Mouse (Mus musculus): ENCODE results near the gene B4galt4. TPM values are rescaled to one million over a fixed set of nuclear protein-coding genes. Genes with fewer than 3 reads are reported as not detected.

Gene B4galt4
- total and polyA plus RNA-seq, 3 experiments, result not detected

DNA sequence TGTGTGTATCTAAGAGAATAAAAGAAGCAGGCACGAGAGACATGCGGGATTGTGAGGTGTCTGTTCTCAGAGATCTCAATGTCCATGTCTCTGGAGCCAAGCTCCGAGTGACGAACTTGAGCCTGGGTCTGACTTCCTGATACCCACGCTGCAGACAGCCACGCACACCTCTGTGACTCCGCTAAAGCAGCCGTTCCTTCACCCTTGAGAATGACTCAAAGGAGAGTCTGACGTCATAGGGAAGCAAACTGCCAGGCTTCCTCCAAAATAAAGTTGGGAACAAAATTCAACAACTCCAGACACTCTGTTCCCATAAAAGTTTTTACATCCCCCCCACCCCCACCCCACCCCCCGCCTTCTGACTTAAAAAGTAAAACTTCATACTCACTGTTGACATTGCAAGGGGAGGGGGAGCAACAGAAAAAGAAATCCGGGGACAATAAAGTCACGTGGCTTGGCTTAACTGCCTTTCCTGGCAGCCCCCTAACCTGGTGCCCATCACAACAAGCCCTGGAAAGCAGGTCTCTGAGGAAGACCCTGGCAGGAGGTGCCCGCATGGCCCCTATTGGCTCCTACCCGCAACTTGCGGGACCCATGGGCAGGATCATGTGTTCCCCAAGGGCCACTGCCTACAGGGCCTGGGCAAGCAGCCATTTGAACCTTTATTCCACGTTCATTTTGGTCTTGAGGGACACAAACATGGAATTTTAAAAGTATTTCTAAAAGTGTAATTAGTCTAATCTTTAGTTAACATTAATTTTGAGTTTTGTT lies 41.5 kb upstream of the B4galt4 start:
- Histone ChIP-seq H3K4me1 (ENCODE audit: control insufficient read depth in 1 of 2, insufficient read depth in 2 of 2, low read length in 2 of 2) (no peaks in the 10 kb centered on the region), H3K27me3 (ENCODE audit: control insufficient read depth in 1 of 2, insufficient read depth in 2 of 2, low read length in 2 of 2) (no peaks in the 10 kb centered on the region; a peak in 1 of 4 replicates), H3K27ac (ENCODE audit: control insufficient read depth, low read depth, low read length) (no peak overlapping the region), H3K36me3 (ENCODE audit: control insufficient read depth in 1 of 2, insufficient read depth in 2 of 2, low read length in 2 of 2) (no peaks in the 10 kb centered on the region), H3K9me3 (replicated peaks; ENCODE audit: insufficient read depth, low read length) (no peaks in the 10 kb centered on the region), H3K4me3 (ENCODE audit: control insufficient read depth in 1 of 2, insufficient read depth in 1 of 2, low read depth in 2 of 2, low read length in 2 of 2) (no peak overlapping the region), H3K9ac (ENCODE audit: control insufficient read depth, low read depth, low read length, poor library complexity, severe bottlenecking) (no peak overlapping the region), H3K79me2 (ENCODE audit: control insufficient read depth, insufficient read depth, low read length, poor library complexity) (no peaks in the 10 kb centered on the region)
- TF ChIP-seq EP300 (IDR thresholded peaks at IDR 0.05; ENCODE audit: low read depth in 1 of 2, low read length in 2 of 2) (no peak), TCF12 (IDR thresholded peaks at IDR 0.05; ENCODE audit: low read depth, low read length) (no peak), POLR2AphosphoS2 (IDR thresholded peaks at IDR 0.05; ENCODE audit: low read length) (no peak), USF1 (IDR thresholded peaks at IDR 0.05; ENCODE audit: low read depth, low read length) (no peak), CTCF (IDR thresholded peaks at IDR 0.05 in 2 of 3, conservative IDR thresholded peaks at IDR 0.05 in 1 of 3; ENCODE audit: control insufficient read depth in 1 of 3, insufficient read depth in 1 of 3, low read depth in 2 of 3, low read length in 3 of 3, poor library complexity in 1 of 3, severe bottlenecking in 1 of 3) (no peak), GABPA (IDR thresholded peaks at IDR 0.05; ENCODE audit: low read depth, low read length) (no peak), MAZ (IDR thresholded peaks at IDR 0.05; ENCODE audit: low read depth, low read length) (no peak), MXI1 (IDR thresholded peaks at IDR 0.05; ENCODE audit: low read depth, low read length) (no peak), CHD1 (IDR thresholded peaks at IDR 0.05; ENCODE audit: low read depth, low read length) (no peak), POLR2A (IDR thresholded peaks at IDR 0.05; ENCODE audit: control insufficient read depth in 1 of 2, insufficient read depth in 1 of 2, low read depth in 1 of 2, low read length in 2 of 2, poor library complexity in 1 of 2) (no peak), SIN3A (IDR thresholded peaks at IDR 0.05; ENCODE audit: low read length) (no peak)
- DNase-seq (ENCODE audit: low read depth, low spot score), result no peak

DNA sequence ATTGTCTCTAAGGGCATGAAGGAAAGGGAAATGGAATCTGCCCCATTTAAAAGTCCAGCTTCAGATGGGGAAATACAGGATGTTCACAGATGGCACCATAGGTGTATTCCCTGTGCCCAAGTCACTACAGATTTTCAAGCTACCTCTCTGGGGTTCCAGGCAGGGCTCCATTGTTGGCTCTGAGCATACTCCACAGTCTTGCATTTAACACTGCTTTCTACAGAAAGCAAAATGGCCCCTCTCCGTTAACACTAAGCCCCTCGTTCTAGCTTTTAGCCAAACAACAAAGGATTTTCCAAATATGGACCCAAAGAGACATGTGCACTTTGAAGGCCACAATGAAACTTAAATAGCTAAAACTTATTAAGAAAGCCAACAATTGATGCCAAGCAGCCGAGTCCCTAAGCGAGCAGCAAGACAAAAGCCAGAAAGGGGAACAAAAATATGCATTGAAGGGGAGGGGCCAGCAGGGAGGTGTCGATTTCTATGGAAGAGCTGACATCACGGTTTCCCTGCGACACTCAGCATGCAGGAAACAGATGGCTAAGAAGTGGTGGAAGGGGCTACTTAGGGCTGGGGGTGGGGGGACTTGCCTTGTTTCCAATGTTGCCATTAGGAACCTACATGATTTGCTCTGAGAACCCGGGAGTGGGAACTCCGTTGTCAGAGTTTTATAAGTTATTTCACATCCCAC lies 40.4 kb upstream of the B4galt4 start:
- Histone ChIP-seq H3K4me1 (ENCODE audit: control insufficient read depth in 1 of 2, insufficient read depth in 2 of 2, low read length in 2 of 2) (no peaks in the 10 kb centered on the region), H3K4me3 (ENCODE audit: control insufficient read depth in 1 of 2, insufficient read depth in 1 of 2, low read depth in 2 of 2, low read length in 2 of 2) (no peak overlapping the region), H3K9me3 (replicated peaks; ENCODE audit: insufficient read depth, low read length) (no peaks in the 10 kb centered on the region), H3K9ac (ENCODE audit: control insufficient read depth, low read depth, low read length, poor library complexity, severe bottlenecking) (no peak overlapping the region), H3K36me3 (ENCODE audit: control insufficient read depth in 1 of 2, insufficient read depth in 2 of 2, low read length in 2 of 2) (no peaks in the 10 kb centered on the region), H3K79me2 (ENCODE audit: control insufficient read depth, insufficient read depth, low read length, poor library complexity) (no peaks in the 10 kb centered on the region), H3K27me3 (ENCODE audit: control insufficient read depth in 1 of 2, insufficient read depth in 2 of 2, low read length in 2 of 2) (peaks cover 0 to 1% of the 10 kb centered on the region in 2 experiments; a peak in 1 of 4 replicates), H3K27ac (ENCODE audit: control insufficient read depth, low read depth, low read length) (no peak overlapping the region)
- no peak for TF ChIP-seq MYB (IDR thresholded peaks at IDR 0.05; ENCODE audit: low read depth, low read length)
- no peak for TF ChIP-seq USF2 (IDR thresholded peaks at IDR 0.05; ENCODE audit: borderline replicate concordance in 1 of 2, insufficient read depth in 1 of 2, low read depth in 1 of 2, low read length in 2 of 2)
- TF ChIP-seq RCOR1 (IDR thresholded peaks at IDR 0.05; ENCODE audit: low read depth, low read length), result no peak
- TF ChIP-seq SMC3 (IDR thresholded peaks at IDR 0.05; ENCODE audit: low read depth, low read length), result no peak
- TF ChIP-seq RAD21 (IDR thresholded peaks at IDR 0.05; ENCODE audit: low read depth, low read length), result no peak
- TF ChIP-seq MEF2A (IDR thresholded peaks at IDR 0.05; ENCODE audit: extremely low read depth, insufficient replicate concordance, low read depth, low read length, poor library complexity, severe bottlenecking), result no peak
- no peak for TF ChIP-seq ELF1 (IDR thresholded peaks at IDR 0.05; ENCODE audit: low read depth, low read length)
- TF ChIP-seq POLR2A (IDR thresholded peaks at IDR 0.05; ENCODE audit: control insufficient read depth in 1 of 2, insufficient read depth in 1 of 2, low read depth in 1 of 2, low read length in 2 of 2, poor library complexity in 1 of 2), result no peak
- TF ChIP-seq KAT2A (conservative IDR thresholded peaks at IDR 0.05; ENCODE audit: low read depth, low read length), result no peak
- TF ChIP-seq ZKSCAN1 (IDR thresholded peaks at IDR 0.05; ENCODE audit: low read depth, low read length), result no peak
- no peak for TF ChIP-seq NRF1 (IDR thresholded peaks at IDR 0.05; ENCODE audit: insufficient read depth, low read depth, low read length, poor library complexity, severe bottlenecking)
- no peak for TF ChIP-seq ETS1 (IDR thresholded peaks at IDR 0.05; ENCODE audit: low read depth, low read length)
- TF ChIP-seq ZMIZ1 (IDR thresholded peaks at IDR 0.05; ENCODE audit: low read depth, low read length), result no peak
- no peak for TF ChIP-seq BHLHE40 (IDR thresholded peaks at IDR 0.05; ENCODE audit: borderline replicate concordance, low read depth, low read length)
- no peak for TF ChIP-seq TAL1 (IDR thresholded peaks at IDR 0.05; ENCODE audit: low read length)
- TF ChIP-seq GABPA (IDR thresholded peaks at IDR 0.05; ENCODE audit: low read depth, low read length), result no peak
- no peak for TF ChIP-seq CHD1 (IDR thresholded peaks at IDR 0.05; ENCODE audit: low read depth, low read length)
- DNase-seq (ENCODE audit: low read depth, low spot score), result no peak
